Mouse (Mus musculus) naive thymus-derived CD4-positive, alpha-beta T cell, adult 2 months (primary cell): Measurements from ENCODE around the gene Cenpj.

Experiments used
- DNase-seq: peaks from one replicate; pipeline ENCODE4 v3.0.0-alpha.2; 2011; ENCODE audit warnings: low read depth

The Cenpj gene

GRCm38 (mm10) chr14:56545491-56545890, 29.7 kb downstream of the Cenpj start:
- no peak for DNase-seq

GRCm38 (mm10) chr14:56544946-56545345, 30.3 kb downstream of the Cenpj start:
- no peak for DNase-seq

- no peak for DNase-seq
Observed at GRCm38 (mm10) chr14:56530788-56531187, 44.4 kb downstream of the Cenpj start.

GRCm38 (mm10) chr14:56514775-56515174, 60.5 kb downstream of the Cenpj start:
- no peak for DNase-seq

GRCm38 (mm10) chr14:56512084-56512483, 63.1 kb downstream of the Cenpj start:
- DNase-seq: peak; percentile 4

GRCm38 (mm10) chr14:56506743-56507142, 68.5 kb downstream of the Cenpj start:
- no peak for DNase-seq

- DNase-seq: no peak
Observed at GRCm38 (mm10) chr14:56502407-56502806, 72.8 kb downstream of the Cenpj start.

- no peak for DNase-seq
Observed at GRCm38 (mm10) chr14:56489806-56490205, 85.4 kb downstream of the Cenpj start.
